In genomic region chr19:3551573-3552159, GRCm38 (mm10) we compare ENCODE assay signal across 19 mouse cellular contexts. TPM values are rescaled to one million over a fixed set of nuclear protein-coding genes. Genes with fewer than 3 reads are reported as not detected.
DNase-seq lines count a peak whose midpoint lies in the region; ATAC-seq and TF ChIP-seq lines count a peak whose summit lies in the region.
"Had no signal": no experiment of that assay in that cellular context is flagged by ENCODE, and none has a peak within 500 bp of the region (broad histone marks: within the 10 kb centered on the region; RNA-seq: fewer than 3 reads in every experiment).

No protein-coding gene starts in this region.

- no peak overlapping the region for H3K4me2 ChIP-seq in forebrain, embryonic 11.5 days (ENCODE audit: low read depth, low read length, severe bottlenecking)
- H3K4me2 ChIP-seq: heart, embryonic 11.5 days; limb, embryonic 15.5 days; neural tube, embryonic 12.5 days had no signal

- in situ Hi-C loops in Patski (cut with MboI; ENCODE audit: low pct_unique_long_range_greater_than_20kb) = no loop called here

- TF ChIP-seq CTCF in left cerebral cortex, adult 2 months (IDR thresholded peaks at IDR 0.05) = no peak
- no peak for TF ChIP-seq CTCF in Patski (IDR thresholded peaks at IDR 0.05)

- no peak overlapping the region for H3K4me3 ChIP-seq in left cerebral cortex, adult 2 months
- H3K4me3 ChIP-seq in limb, embryonic 10.5 days = no peak overlapping the region
- no peak overlapping the region for H3K4me3 ChIP-seq in forebrain, embryonic 11.5 days (ENCODE audit: low read depth, low read length)
- H3K4me3 ChIP-seq: limb, embryonic 15.5 days; neural tube, embryonic 12.5 days had no signal

- no peaks in the 10 kb centered on the region for H3K4me1 ChIP-seq in limb, embryonic 10.5 days
- H3K4me1 ChIP-seq in forebrain, embryonic 11.5 days (replicated peaks; ENCODE audit: control insufficient read depth, insufficient read depth, low read length) = no peaks in the 10 kb centered on the region
- H3K4me1 ChIP-seq: limb, embryonic 15.5 days; neural tube, embryonic 12.5 days had no signal

- DNase-seq in left cerebral cortex, adult 2 months (ENCODE audit: extremely low spot score in 1 of 2, low spot score in 2 of 2) = no peak
- no peak for DNase-seq in left cerebral cortex, adult 8-10 months (ENCODE audit: low spot score in 2 of 2)
- DNase-seq in Patski (ENCODE audit: low read depth, low spot score) = no peak
- peak; percentile 62 for DNase-seq in kidney, adult 18-20 months
- peak; percentile 68 to 79 for DNase-seq in kidney, postnatal 25 days
- no peak for DNase-seq in limb, embryonic 10.5 days (ENCODE audit: low spot score)
- DNase-seq in forebrain, embryonic 11.5 days (ENCODE audit: low spot score) = no peak
- no peak for DNase-seq in retina, postnatal 1 day
- DNase-seq: cerebellum, adult 11 months; forebrain, postnatal 0 days; gastrocnemius, postnatal 14 days; heart, postnatal 4 days; midbrain, embryonic 14.5 days; right cerebral cortex, adult 18-20 months had no signal

- WGBS in limb, embryonic 10.5 days = 79% methylated on average over 4 of the region's 4 CpGs
- 86% methylated on average over 4 of the region's 4 CpGs for WGBS in forebrain, embryonic 11.5 days

- peaks cover 14% of the 10 kb centered on the region for H3K36me3 ChIP-seq in limb, embryonic 10.5 days
- H3K36me3 ChIP-seq in forebrain, embryonic 11.5 days (ENCODE audit: control insufficient read depth, insufficient read depth, low read length) = no peaks in the 10 kb centered on the region

- intact Hi-C loops in left cerebral cortex, adult 2 months (cut with DNase I) = no loop called here

- H3K27ac ChIP-seq in left cerebral cortex, adult 2 months = 0 out of 2 replicates have a peak overlapping the region, but pooled peaks have one; percentile 42
- H3K27ac ChIP-seq in limb, embryonic 10.5 days = no peak overlapping the region
- no peak overlapping the region for H3K27ac ChIP-seq in forebrain, embryonic 11.5 days (ENCODE audit: low read depth, low read length)
- H3K27ac ChIP-seq: limb, embryonic 15.5 days; neural tube, embryonic 12.5 days had no signal

- peak; percentile 35 for ATAC-seq in Patski
- no peak for ATAC-seq in forebrain, embryonic 11.5 days (replicated peaks; ENCODE audit: low FRiP score)
- ATAC-seq: activated CD4-positive, CD25-positive, alpha-beta regulatory T cell, adult 4 months; forebrain, postnatal 0 days; inflammation-experienced regulatory T-cells, adult 6 months had no signal

- CTCF ChIA-PET in Patski (lab: Charles Lee) = no interaction called here

- no peak overlapping the region for H3K9ac ChIP-seq in forebrain, embryonic 11.5 days (ENCODE audit: low read length)
- H3K9ac ChIP-seq: forebrain, postnatal 0 days; limb, embryonic 15.5 days; neural tube, embryonic 12.5 days had no signal

- H3K27me3 ChIP-seq in Patski = no peaks in the 10 kb centered on the region
- no peaks in the 10 kb centered on the region for H3K27me3 ChIP-seq in limb, embryonic 10.5 days (ENCODE audit: low read depth, poor library complexity, severe bottlenecking)
- H3K27me3 ChIP-seq in forebrain, embryonic 11.5 days (ENCODE audit: control insufficient read depth, insufficient read depth, low read length) = no peaks in the 10 kb centered on the region
- H3K27me3 ChIP-seq: limb, embryonic 15.5 days; neural tube, embryonic 12.5 days had no signal

- no peaks in the 10 kb centered on the region for H3K9me3 ChIP-seq in limb, embryonic 10.5 days (replicated peaks)
- H3K9me3 ChIP-seq in forebrain, embryonic 11.5 days (ENCODE audit: control insufficient read depth, low read length) = no peaks in the 10 kb centered on the region
- H3K9me3 ChIP-seq: limb, embryonic 15.5 days; neural tube, embryonic 12.5 days had no signal

- POLR2A ChIA-PET in Patski (lab: Charles Lee) = no interaction called here

RNA-seq across cellular contexts. Expression of gene Ppp6r3, which starts 23.9 kb away (rescaled TPM):
- 10 to 100 TPM; 76.0 to 85.1 TPM for total RNA-seq in left cerebral cortex, adult 2 months (2021)
- 10 to 100 TPM; 71.6 to 80.7 (median 78.8) TPM for total RNA-seq in left cerebral cortex, adult 8-10 months (2022)
- 103 TPM for polyA plus RNA-seq in Patski (2021)
- polyA plus RNA-seq in limb, embryonic 10.5 days (2016; fragmentation: Nextera tagmentation; extraction: Ambion mirVana) = 68.5 and 82.4 TPM in 2 replicates
- 92.3 and 94.1 TPM in 2 replicates for polyA plus RNA-seq in forebrain, embryonic 11.5 days (2014; fragmentation: Nextera tagmentation; extraction: Ambion mirVana)

Comparison
In these comparisons a context has a peak if more than half of its experiments do, and no peak if none do; other contexts are left out.
1. DNase-seq: peak in kidney, adult 18-20 months (single experiment) and kidney, postnatal 25 days (2 of 2); none in left cerebral cortex, adult 2 months (0 of 2), left cerebral cortex, adult 8-10 months (0 of 2), Patski (single experiment), limb, embryonic 10.5 days (single experiment), forebrain, embryonic 11.5 days (single experiment) and retina, postnatal 1 day (single experiment).